Mouse (Mus musculus): ENCODE data around the gene Gng7. TPM values are rescaled to one million over a fixed set of nuclear protein-coding genes. Genes with fewer than 3 reads are reported as not detected.
A peak's percentile ranks its signal among the peaks of the same experiment; 100 is the strongest.

Gene Gng7
- total and polyA plus RNA-seq, 3 experiments = 0.50 to 0.68 (median 0.63) TPM

DNA sequence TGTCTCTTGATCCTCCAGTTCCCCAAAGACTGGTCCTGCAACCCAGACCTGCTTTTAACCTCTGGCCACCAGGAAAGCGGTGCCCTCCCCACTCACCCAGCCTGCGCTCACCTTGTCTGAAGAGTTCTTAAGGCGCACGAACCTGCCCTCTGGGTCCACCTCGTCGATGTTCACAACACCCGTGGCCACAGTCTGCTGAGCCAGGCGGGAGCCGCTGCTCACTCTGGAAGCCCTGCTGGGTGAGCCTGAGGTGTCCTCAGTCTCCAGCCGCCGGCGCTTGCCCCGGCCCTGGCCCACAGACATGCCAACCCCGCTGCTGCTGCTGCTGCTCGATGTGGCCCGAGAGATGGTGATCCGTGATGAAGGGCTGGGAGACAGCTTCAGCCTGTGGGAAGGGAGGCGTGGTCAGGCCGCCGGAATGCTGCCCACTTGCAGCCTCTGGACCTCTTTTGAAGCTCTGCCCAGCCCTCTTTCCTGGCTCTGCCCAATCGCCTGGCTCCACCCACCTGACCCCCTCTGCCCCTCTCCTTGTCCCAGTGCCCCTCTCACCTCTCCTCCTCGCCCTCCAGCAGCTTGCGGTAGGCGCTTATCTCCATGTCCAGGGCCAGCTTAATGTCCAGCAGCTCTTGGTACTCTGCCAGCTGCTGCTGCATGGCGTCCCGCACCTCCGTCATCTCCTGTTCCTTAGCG lies 110.6 kb downstream of the Gng7 start:
- Histone ChIP-seq H3K79me2 (replicated peaks; ENCODE audit: control insufficient read depth, insufficient read depth, low read length) (no peaks in the 10 kb centered on the region), H3K36me3 (ENCODE audit: control insufficient read depth, insufficient read depth, low read length) (no peaks in the 10 kb centered on the region), H3K9ac (ENCODE audit: low read depth, low read length) (no peak overlapping the region), H3K4me1 (ENCODE audit: control insufficient read depth, insufficient read depth, low read length) (peaks cover 9% of the 10 kb centered on the region), H3K4me3 (no peak overlapping the region), H3K27me3 (ENCODE audit: control insufficient read depth, insufficient read depth, low read length) (no peaks in the 10 kb centered on the region), H3K27ac (no peak overlapping the region)
- no peak for DNase-seq
- intact Hi-C loops (cut with DNase I) = loop anchor here (10.0 kb wide), 1 partner anchor 591 kb away; the partner anchor contains the start of gene Ncln
- no peak for TF ChIP-seq CTCF (IDR thresholded peaks at IDR 0.05)
- TF ChIP-seq POLR2A (IDR thresholded peaks at IDR 0.05; ENCODE audit: insufficient read depth, low read depth, low read length) = no peak
- TF ChIP-seq EP300 (IDR thresholded peaks at IDR 0.05; ENCODE audit: insufficient read depth, low read depth, low read length) = no peak
- WGBS = 75% methylated on average over 28 of the region's 28 CpGs

DNA sequence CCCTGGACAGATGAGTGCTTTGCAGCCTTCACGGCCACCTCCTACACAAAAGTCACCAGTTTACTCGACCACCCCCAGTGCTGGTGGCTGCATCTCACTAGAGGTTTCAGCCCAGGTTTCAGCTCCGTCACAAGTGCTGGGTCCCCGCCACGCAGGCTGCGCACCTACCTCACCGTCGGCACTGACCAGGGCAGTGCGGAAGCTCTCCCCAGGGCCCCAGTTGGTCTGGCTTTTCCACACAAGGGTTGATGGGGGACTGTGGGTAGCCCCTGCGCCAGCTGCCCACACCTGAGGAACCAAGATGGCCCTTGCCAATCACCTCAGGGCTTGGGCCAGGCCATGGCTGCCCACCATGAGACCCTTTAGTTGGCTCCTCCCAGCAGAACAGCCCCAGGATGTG lies 111.5 kb downstream of the Gng7 start:
- DNase-seq = no peak
- TF ChIP-seq CTCF (IDR thresholded peaks at IDR 0.05) = no peak
- no peak for TF ChIP-seq POLR2A (IDR thresholded peaks at IDR 0.05; ENCODE audit: insufficient read depth, low read depth, low read length)
- TF ChIP-seq EP300 (IDR thresholded peaks at IDR 0.05; ENCODE audit: insufficient read depth, low read depth, low read length) = no peak
- H3K9ac ChIP-seq (ENCODE audit: low read depth, low read length) = no peak overlapping the region
- H3K27me3 ChIP-seq (ENCODE audit: control insufficient read depth, insufficient read depth, low read length) = no peaks in the 10 kb centered on the region
- H3K36me3 ChIP-seq (ENCODE audit: control insufficient read depth, insufficient read depth, low read length) = no peaks in the 10 kb centered on the region
- no peaks in the 10 kb centered on the region for H3K79me2 ChIP-seq (replicated peaks; ENCODE audit: control insufficient read depth, insufficient read depth, low read length)
- intact Hi-C loops (cut with DNase I) = loop anchor here (10.0 kb wide), 1 partner anchor 592 kb away; the partner anchor contains the start of gene Ncln
- H3K27ac ChIP-seq = no peak overlapping the region
- peaks cover 9% of the 10 kb centered on the region for H3K4me1 ChIP-seq (ENCODE audit: control insufficient read depth, insufficient read depth, low read length)
- 91% methylated on average over 10 of the region's 10 CpGs for WGBS
- no peak overlapping the region for H3K4me3 ChIP-seq

DNA sequence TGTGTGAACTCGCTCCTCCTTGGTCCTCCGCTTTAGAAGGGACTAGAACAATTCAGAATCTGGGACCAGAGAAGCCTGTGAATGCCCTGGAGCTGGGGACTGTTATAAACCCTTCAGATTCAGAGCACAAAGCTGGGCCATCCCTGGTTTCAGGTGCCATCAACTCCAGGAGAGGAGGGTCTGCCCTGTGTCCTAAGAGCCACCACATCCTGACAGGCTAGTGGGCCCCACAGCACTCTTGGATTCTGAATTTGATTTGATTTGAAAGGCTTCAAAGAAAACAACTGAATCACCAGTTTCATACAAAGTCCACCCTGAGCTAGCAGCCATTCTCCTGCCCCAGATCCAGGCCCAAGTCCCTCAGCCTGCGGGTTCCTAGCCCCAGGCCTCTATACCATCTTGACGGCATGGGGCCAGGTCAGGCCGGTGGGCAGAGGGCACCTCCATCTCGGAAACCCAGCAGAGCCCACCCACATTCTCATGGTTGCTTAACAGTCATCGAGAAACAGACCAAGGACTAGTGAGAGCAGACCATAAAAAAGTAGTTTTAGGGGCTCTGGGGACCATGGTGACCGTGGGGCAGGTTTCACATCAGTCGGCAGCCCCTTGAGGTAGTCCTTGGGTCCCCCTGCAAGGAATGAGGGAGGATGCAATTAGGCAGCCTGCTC lies 112.3 kb downstream of the Gng7 start:
- WGBS = 92% methylated on average over 9 of the region's 9 CpGs
- Histone ChIP-seq H3K4me3 (no peak overlapping the region), H3K27ac (no peak overlapping the region), H3K27me3 (ENCODE audit: control insufficient read depth, insufficient read depth, low read length) (no peaks in the 10 kb centered on the region), H3K36me3 (ENCODE audit: control insufficient read depth, insufficient read depth, low read length) (no peaks in the 10 kb centered on the region), H3K79me2 (replicated peaks; ENCODE audit: control insufficient read depth, insufficient read depth, low read length) (no peaks in the 10 kb centered on the region), H3K9ac (ENCODE audit: low read depth, low read length) (no peak overlapping the region), H3K4me1 (ENCODE audit: control insufficient read depth, insufficient read depth, low read length) (peaks cover 9% of the 10 kb centered on the region)
- TF ChIP-seq CTCF (IDR thresholded peaks at IDR 0.05) = no peak
- TF ChIP-seq EP300 (IDR thresholded peaks at IDR 0.05; ENCODE audit: insufficient read depth, low read depth, low read length) = no peak
- no peak for TF ChIP-seq POLR2A (IDR thresholded peaks at IDR 0.05; ENCODE audit: insufficient read depth, low read depth, low read length)
- no peak for DNase-seq
- intact Hi-C loops (cut with DNase I) = loop anchor here (10.0 kb wide), 1 partner anchor 592 kb away; the partner anchor contains the start of gene Ncln

DNA sequence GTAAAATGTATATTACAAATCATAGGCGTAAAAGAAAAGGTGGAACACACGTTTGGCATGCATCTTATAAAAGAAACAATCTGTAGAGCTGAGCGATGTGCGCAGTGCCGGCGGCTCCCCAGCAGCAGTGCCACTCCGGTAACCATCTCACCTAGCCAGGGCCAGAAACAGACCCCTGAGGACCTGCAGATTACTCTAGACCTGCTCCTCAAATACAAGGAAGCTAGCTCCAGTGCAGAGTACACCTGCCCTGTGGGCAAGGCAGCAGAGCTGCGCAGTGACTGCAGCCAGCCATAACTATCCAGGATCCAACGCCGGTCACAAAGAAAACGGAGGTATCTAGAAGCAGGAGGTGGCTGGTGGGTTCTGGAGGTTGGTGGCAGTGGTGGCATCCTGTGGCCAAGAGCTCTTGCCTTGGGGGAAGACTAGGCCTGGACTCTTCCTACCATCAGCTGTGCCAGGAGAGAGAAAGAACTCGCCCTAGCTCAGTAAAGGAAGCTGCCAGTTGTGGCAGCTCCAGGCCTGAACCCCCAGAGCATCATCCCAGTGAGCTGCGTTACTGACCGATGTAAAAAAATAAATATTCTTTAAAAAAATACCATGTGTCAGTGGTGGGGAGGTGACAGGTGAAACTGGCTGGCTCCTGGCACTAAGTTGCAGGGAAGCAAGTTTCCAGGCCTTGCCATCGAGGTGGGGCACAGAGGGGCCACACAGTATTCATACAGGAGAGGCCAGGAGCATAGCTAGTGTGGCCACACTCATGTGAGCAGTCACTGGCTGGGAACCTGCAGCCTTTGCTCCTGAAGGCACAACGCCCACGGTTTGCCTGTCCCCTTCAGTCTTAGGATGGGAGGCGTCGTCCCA lies 113.1 kb downstream of the Gng7 start:
- DNase-seq = no peak
- no peaks in the 10 kb centered on the region for H3K79me2 ChIP-seq (replicated peaks; ENCODE audit: control insufficient read depth, insufficient read depth, low read length)
- peak overlapping the region; percentile 55 for H3K27ac ChIP-seq
- no peak for TF ChIP-seq CTCF (IDR thresholded peaks at IDR 0.05)
- TF ChIP-seq EP300 (IDR thresholded peaks at IDR 0.05; ENCODE audit: insufficient read depth, low read depth, low read length) = no peak
- TF ChIP-seq POLR2A (IDR thresholded peaks at IDR 0.05; ENCODE audit: insufficient read depth, low read depth, low read length) = no peak
- H3K27me3 ChIP-seq (ENCODE audit: control insufficient read depth, insufficient read depth, low read length) = no peaks in the 10 kb centered on the region
- H3K4me3 ChIP-seq = peak overlapping the region; percentile 46
- H3K4me1 ChIP-seq (ENCODE audit: control insufficient read depth, insufficient read depth, low read length) = peaks cover 9% of the 10 kb centered on the region
- intact Hi-C loops (cut with DNase I) = loop anchor here (10.0 kb wide), 1 partner anchor 593 kb away; the partner anchor contains the start of gene Ncln
- no peaks in the 10 kb centered on the region for H3K36me3 ChIP-seq (ENCODE audit: control insufficient read depth, insufficient read depth, low read length)
- 91% methylated on average over 19 of the region's 19 CpGs for WGBS
- no peak overlapping the region for H3K9ac ChIP-seq (ENCODE audit: low read depth, low read length)

DNA sequence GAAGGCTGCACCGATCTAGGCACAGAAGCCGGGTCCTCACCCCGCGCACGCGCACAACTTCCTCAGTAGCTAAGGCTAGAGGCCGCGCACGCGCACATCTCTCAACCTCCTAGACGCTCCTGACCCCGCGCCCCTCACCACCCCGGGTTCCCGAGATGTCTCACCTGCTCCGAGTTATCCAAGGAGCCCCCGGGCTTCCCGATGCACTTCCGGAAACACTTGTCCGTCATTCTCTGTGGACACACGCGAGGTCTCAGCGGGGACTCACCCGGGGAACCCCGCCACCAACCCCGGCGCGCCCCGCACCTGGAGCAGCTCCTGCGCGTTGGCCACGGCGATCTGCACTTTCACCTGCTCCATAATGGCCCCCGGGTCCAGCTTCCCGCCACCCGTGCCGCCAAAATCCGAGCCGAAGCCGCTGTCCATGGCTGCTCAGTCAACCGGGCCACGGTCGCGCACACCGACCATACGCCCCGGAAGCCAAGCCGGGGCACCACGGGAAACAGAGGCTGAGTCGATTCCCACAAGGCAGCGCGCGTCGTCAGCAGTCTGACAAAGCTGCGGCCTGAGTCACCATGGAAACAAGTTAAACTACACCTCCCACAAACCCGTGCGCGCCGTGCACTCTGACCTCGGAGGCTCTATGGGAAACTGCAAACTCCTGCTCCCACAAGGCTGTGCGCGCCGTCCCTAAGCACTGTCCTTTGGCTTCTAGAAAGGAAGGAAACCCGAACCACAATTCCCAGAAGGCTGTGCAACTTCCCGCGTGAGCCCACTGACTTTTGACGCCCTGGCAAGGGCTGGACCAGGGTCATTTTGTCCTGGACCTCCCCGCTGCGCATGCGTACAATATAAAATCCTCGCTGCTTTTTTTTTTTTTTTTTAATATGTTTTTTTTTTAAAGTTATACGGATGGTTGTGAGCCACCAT lies 114.2 kb downstream of the Gng7 start, which contains the start of gene Timm13:
Timm13 (minus strand) TSS at position 652 of the 930 bp plus-strand sequence.
- DNase-seq = peak; percentile 96 to 99
- Histone ChIP-seq H3K9ac (ENCODE audit: low read depth, low read length) (peak within 1 kb of the TSS; percentile 75), H3K4me1 (ENCODE audit: control insufficient read depth, insufficient read depth, low read length) (peaks cover 9% of the 10 kb centered on the region), H3K36me3 (ENCODE audit: control insufficient read depth, insufficient read depth, low read length) (no peaks in the 10 kb centered on the region), H3K4me3 (peak within 1 kb of the TSS; percentile 87), H3K27ac (peak within 1 kb of the TSS; percentile 91), H3K27me3 (ENCODE audit: control insufficient read depth, insufficient read depth, low read length) (no peaks in the 10 kb centered on the region), H3K79me2 (replicated peaks; ENCODE audit: control insufficient read depth, insufficient read depth, low read length) (no peaks in the 10 kb centered on the region)
- WGBS = under 1% methylated on average over 72 of the region's 72 CpGs
- TF ChIP-seq EP300 (IDR thresholded peaks at IDR 0.05; ENCODE audit: insufficient read depth, low read depth, low read length) = peak; percentile 82
- no peak for TF ChIP-seq CTCF (IDR thresholded peaks at IDR 0.05)
- TF ChIP-seq POLR2A (IDR thresholded peaks at IDR 0.05; ENCODE audit: insufficient read depth, low read depth, low read length) = peak; percentile 66
- intact Hi-C loops (cut with DNase I) = loop anchor here (10.0 kb wide), 1 partner anchor 594 kb away; the partner anchor contains the start of gene Ncln
